Mouse (Mus musculus): ENCODE measurements at regions not wholly inside any gene's neighbourhood (a gene's known extent, or its start where the extent isn't known, plus 50 kb on each side); places are given as distances from the start of the nearest gene placed in this dataset.
"Not testable (repeated sequence)": the region's sequence is repeated elsewhere in the genome, so short reads cannot be mapped to it uniquely, and the experiment has no call there.

DNA sequence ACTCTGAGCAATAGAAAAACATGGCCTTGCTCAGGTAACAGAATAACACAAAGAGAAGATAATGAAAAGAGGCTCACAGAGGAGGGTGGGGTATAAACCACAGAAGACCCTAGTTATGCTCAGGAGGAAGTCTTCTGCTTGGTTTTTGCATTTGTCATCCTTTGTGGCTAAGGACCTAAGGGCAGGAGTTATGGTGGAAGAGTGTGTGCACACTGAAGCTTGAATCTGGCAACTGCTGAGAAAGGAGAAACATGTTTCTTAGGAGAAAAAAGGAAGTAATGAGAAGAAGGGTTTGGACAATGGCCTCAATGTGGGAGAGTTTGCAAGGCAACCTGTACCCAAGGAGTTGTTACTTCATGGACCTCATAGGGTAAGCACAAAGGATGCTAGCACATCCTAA is 106.8 kb upstream of the Nyap2 start:
- TF ChIP-seq CTCF (conservative IDR thresholded peaks at IDR 0.05; ENCODE audit: insufficient read depth, insufficient read length, low read depth, low read length), result no peak
- TF ChIP-seq POLR2A (IDR thresholded peaks at IDR 0.05; ENCODE audit: low read depth, low read length), result no peak
- Histone ChIP-seq H3K27ac (ENCODE audit: insufficient read depth, low read depth, low read length) (no peak overlapping the region), H3K4me1 (ENCODE audit: control insufficient read depth, insufficient read depth, low read length) (no peaks in the 10 kb centered on the region), H3K27me3 (replicated peaks; ENCODE audit: control insufficient read depth, insufficient read depth, low read length) (no peaks in the 10 kb centered on the region), H3K4me3 (ENCODE audit: insufficient read depth, low read depth, low read length) (no peak overlapping the region), H3K36me3 (ENCODE audit: control insufficient read depth, insufficient read depth, low read length) (no peaks in the 10 kb centered on the region)
- no peak for DNase-seq

DNA sequence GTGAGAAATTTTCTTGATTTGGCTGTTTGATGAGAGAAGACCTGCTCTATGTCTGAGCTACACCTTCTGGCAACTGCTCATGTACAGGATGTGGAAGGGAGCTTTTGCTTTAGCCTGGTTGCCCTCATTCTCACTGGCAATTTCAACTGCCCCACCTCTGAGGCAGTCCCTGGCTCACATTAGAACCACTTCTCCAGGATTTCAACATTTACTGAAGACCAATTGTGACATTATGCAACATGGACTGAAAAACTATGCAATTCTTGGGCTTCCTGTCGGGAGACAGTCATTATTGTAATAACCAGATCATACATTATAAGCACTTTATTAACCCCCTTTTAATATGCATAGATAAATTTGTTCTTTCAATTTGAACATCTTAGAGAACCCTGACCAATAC is 107.6 kb upstream of the Nyap2 start:
- H3K4me1 ChIP-seq (ENCODE audit: control insufficient read depth, insufficient read depth, low read length), result no peaks in the 10 kb centered on the region
- no peaks in the 10 kb centered on the region for H3K27me3 ChIP-seq (replicated peaks; ENCODE audit: control insufficient read depth, insufficient read depth, low read length)
- H3K36me3 ChIP-seq (ENCODE audit: control insufficient read depth, insufficient read depth, low read length), result no peaks in the 10 kb centered on the region
- TF ChIP-seq CTCF (conservative IDR thresholded peaks at IDR 0.05; ENCODE audit: insufficient read depth, insufficient read length, low read depth, low read length), result no peak
- no peak for TF ChIP-seq POLR2A (IDR thresholded peaks at IDR 0.05; ENCODE audit: low read depth, low read length)
- no peak overlapping the region for H3K27ac ChIP-seq (ENCODE audit: insufficient read depth, low read depth, low read length)
- WGBS, result 69% methylated on average over 1 of the region's 1 CpGs
- no peak for DNase-seq
- no peak overlapping the region for H3K4me3 ChIP-seq (ENCODE audit: insufficient read depth, low read depth, low read length)

DNA sequence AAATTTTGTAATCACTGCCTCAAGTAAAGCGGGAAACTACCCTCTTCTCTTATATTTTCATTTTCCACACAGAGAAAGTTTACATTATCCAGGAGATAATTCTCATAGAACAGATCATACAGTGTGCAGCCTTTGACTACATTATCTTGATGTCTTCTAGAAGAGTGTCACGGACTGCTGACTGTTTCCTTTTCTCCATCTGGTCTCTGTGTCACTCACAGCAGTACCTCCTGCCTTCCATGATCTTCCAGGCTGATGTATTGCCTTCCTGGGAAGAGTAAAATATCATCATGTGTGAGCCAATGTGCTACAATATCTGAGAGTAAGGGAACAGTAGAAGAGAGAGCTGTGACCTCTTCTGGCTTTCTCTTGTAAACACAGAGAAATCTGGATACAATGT is 111.0 kb upstream of the Nyap2 start:
- Histone ChIP-seq H3K36me3 (ENCODE audit: control insufficient read depth, insufficient read depth, low read length) (no peaks in the 10 kb centered on the region), H3K4me3 (ENCODE audit: insufficient read depth, low read depth, low read length) (no peak overlapping the region), H3K4me1 (ENCODE audit: control insufficient read depth, insufficient read depth, low read length) (no peaks in the 10 kb centered on the region), H3K27ac (ENCODE audit: insufficient read depth, low read depth, low read length) (no peak overlapping the region), H3K27me3 (replicated peaks; ENCODE audit: control insufficient read depth, insufficient read depth, low read length) (no peaks in the 10 kb centered on the region)
- 78% methylated on average over 2 of the region's 2 CpGs for WGBS
- TF ChIP-seq POLR2A (IDR thresholded peaks at IDR 0.05; ENCODE audit: low read depth, low read length) (no peak), CTCF (conservative IDR thresholded peaks at IDR 0.05; ENCODE audit: insufficient read depth, insufficient read length, low read depth, low read length) (no peak)
- no peak for DNase-seq

DNA sequence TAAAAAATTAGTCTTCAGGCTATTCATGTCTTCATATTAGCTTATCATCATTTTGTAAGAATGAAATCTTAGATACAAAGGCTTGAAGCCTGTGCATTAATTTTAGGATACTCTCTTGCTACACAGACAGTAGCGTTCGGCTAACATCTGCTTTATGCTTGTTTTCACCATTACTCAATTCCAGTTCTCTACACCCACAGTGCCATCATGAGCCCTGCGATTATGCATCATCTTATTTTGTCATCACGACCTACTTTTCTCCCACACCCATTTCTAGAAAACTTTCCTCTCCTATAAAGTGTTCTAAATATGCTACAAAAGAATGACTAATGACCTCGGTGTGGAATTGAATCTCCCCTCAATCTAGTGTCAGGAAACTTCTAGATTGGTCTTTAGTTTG is 112.4 kb upstream of the Nyap2 start:
- Histone ChIP-seq H3K27me3 (replicated peaks; ENCODE audit: control insufficient read depth, insufficient read depth, low read length) (no peaks in the 10 kb centered on the region), H3K27ac (ENCODE audit: insufficient read depth, low read depth, low read length) (no peak overlapping the region), H3K4me1 (ENCODE audit: control insufficient read depth, insufficient read depth, low read length) (no peaks in the 10 kb centered on the region), H3K4me3 (ENCODE audit: insufficient read depth, low read depth, low read length) (no peak overlapping the region), H3K36me3 (ENCODE audit: control insufficient read depth, insufficient read depth, low read length) (no peaks in the 10 kb centered on the region)
- WGBS, result 85% methylated on average over 5 of the region's 5 CpGs
- no peak for TF ChIP-seq POLR2A (IDR thresholded peaks at IDR 0.05; ENCODE audit: low read depth, low read length)
- no peak for TF ChIP-seq CTCF (conservative IDR thresholded peaks at IDR 0.05; ENCODE audit: insufficient read depth, insufficient read length, low read depth, low read length)
- no peak for DNase-seq

DNA sequence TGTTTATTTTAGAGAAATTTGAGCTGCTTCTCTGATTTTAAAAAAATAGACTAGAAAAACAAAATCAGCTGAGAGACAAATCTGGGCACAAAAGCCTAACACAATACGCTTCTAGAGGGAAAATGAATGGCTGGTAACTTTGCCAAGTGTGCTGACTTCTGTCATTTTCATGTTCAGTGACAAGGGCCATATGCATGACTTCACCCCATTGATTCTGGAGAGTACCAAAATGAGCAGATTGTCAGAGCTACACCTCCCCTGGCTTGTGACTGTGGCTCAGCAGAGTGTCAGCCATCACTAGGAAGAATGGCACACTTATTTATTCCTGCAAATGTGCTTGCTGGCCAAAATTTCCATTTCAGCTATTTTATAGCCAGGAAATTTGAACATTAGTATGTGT is 112.9 kb upstream of the Nyap2 start:
- WGBS, result 76% methylated on average over 1 of the region's 1 CpGs
- Histone ChIP-seq H3K4me3 (ENCODE audit: insufficient read depth, low read depth, low read length) (no peak overlapping the region), H3K36me3 (ENCODE audit: control insufficient read depth, insufficient read depth, low read length) (no peaks in the 10 kb centered on the region), H3K27ac (ENCODE audit: insufficient read depth, low read depth, low read length) (no peak overlapping the region), H3K4me1 (ENCODE audit: control insufficient read depth, insufficient read depth, low read length) (no peaks in the 10 kb centered on the region), H3K27me3 (replicated peaks; ENCODE audit: control insufficient read depth, insufficient read depth, low read length) (no peaks in the 10 kb centered on the region)
- no peak for DNase-seq
- no peak for TF ChIP-seq POLR2A (IDR thresholded peaks at IDR 0.05; ENCODE audit: low read depth, low read length)
- no peak for TF ChIP-seq CTCF (conservative IDR thresholded peaks at IDR 0.05; ENCODE audit: insufficient read depth, insufficient read length, low read depth, low read length)

DNA sequence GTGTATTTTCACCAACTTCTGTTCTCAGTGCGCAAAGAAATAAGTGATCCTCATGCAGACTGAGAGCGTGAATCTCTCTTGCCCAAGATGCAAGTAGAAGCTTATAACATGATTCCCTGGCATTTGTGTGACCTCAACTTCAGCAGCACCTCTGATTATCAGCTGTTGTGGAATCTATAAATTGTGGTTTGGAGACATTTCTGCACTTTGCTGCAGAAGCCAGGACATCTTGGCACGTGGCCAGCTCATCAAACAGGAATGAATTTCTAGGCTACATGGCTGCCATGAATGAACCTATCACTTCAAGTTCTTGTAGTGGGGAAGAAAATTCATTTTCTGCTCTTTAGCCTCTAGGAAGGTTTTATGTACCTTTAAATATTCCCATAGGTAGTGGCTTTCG is 126.3 kb upstream of the Nyap2 start:
- no peak for DNase-seq
- 84% methylated on average over 4 of the region's 4 CpGs for WGBS
- H3K4me3 ChIP-seq (ENCODE audit: insufficient read depth, low read depth, low read length), result no peak overlapping the region

DNA sequence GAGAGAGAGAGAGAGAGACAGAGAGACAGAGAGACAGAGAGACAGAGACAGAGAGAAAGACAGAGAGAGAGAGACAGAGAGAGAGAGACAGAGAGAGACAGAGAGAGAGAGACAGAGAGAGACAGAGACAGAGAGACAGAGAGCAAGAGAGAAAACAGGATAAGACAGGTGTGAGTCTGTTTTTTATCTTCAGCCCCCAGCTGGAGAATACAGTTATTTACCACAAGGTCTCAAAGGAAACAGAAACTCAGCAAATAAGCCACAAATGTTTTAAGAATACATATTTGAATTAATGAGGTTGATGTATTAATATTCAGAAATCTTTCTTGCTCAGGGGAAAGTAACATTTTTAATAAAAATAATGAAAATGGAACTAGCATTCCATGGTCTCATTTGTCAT is 130.7 kb upstream of the Nyap2 start:
- not testable (repeated sequence) for H3K4me3 ChIP-seq (ENCODE audit: insufficient read depth, low read depth, low read length); DNase-seq; H3K4me1 ChIP-seq (ENCODE audit: control insufficient read depth, insufficient read depth, low read length); H3K27me3 ChIP-seq (replicated peaks; ENCODE audit: control insufficient read depth, insufficient read depth, low read length); H3K36me3 ChIP-seq (ENCODE audit: control insufficient read depth, insufficient read depth, low read length); H3K27ac ChIP-seq (ENCODE audit: insufficient read depth, low read depth, low read length)

More for the DNA sequence above, 126.3 kb upstream of the Nyap2 start:
- Histone ChIP-seq H3K36me3 (ENCODE audit: control insufficient read depth, insufficient read depth, low read length) (no peaks in the 10 kb centered on the region), H3K27me3 (replicated peaks; ENCODE audit: control insufficient read depth, insufficient read depth, low read length) (no peaks in the 10 kb centered on the region), H3K4me1 (ENCODE audit: control insufficient read depth, insufficient read depth, low read length) (no peaks in the 10 kb centered on the region), H3K27ac (ENCODE audit: insufficient read depth, low read depth, low read length) (no peak overlapping the region)
- TF ChIP-seq POLR2A (IDR thresholded peaks at IDR 0.05; ENCODE audit: low read depth, low read length), result no peak
- no peak for TF ChIP-seq CTCF (conservative IDR thresholded peaks at IDR 0.05; ENCODE audit: insufficient read depth, insufficient read length, low read depth, low read length)

DNA sequence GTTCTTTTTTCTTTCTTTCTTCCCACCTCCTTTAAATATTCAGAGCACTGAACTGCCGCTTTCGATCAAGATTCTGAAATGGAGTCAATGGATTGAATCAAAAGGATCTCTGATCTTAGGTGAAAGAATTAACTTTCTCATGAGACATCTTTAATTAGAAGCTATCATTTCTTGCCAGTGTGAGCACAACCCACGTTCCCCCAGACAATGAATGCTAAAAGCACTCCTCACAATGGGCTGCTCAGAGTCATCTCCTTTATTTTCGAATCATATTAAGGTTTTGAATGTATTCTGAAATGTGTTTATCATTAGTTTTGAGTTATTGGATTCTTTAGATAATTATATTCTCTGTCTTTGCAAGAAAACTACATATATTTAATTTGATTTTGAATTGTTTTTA is 137.4 kb upstream of the Nyap2 start:
- Histone ChIP-seq H3K27ac (ENCODE audit: insufficient read depth, low read depth, low read length) (no peak overlapping the region), H3K4me3 (ENCODE audit: insufficient read depth, low read depth, low read length) (no peak overlapping the region), H3K27me3 (replicated peaks; ENCODE audit: control insufficient read depth, insufficient read depth, low read length) (no peaks in the 10 kb centered on the region), H3K4me1 (ENCODE audit: control insufficient read depth, insufficient read depth, low read length) (no peaks in the 10 kb centered on the region), H3K36me3 (ENCODE audit: control insufficient read depth, insufficient read depth, low read length) (no peaks in the 10 kb centered on the region)
- TF ChIP-seq POLR2A (IDR thresholded peaks at IDR 0.05; ENCODE audit: low read depth, low read length) (no peak), CTCF (conservative IDR thresholded peaks at IDR 0.05; ENCODE audit: insufficient read depth, insufficient read length, low read depth, low read length) (no peak)
- DNase-seq, result no peak
- WGBS, result 77% methylated on average over 4 of the region's 4 CpGs
